ENCODE assay signal across 8 mouse cellular contexts in genomic region chr7:108934836-108935235, GRCm38 (mm10). TPM values are rescaled to one million over a fixed set of nuclear protein-coding genes. Genes with fewer than 3 reads are reported as not detected.
DNase-seq lines count a peak whose midpoint lies in the region; ATAC-seq and TF ChIP-seq lines count a peak whose summit lies in the region.

No protein-coding gene starts in this region.

- no peak for TF ChIP-seq CTCF in cortical plate, adult 2 months (IDR thresholded peaks at IDR 0.05; ENCODE audit: extremely low read depth, insufficient read depth, low read length)

- ATAC-seq in intestine, embryonic 15.5 days = 0 out of 2 replicates have a peak, but pooled peaks have one; percentile 8

- H3K27me3 ChIP-seq in intestine, embryonic 15.5 days (replicated peaks) = no peaks in the 10 kb centered on the region
- H3K27me3 ChIP-seq in midbrain, embryonic 10.5 days (ENCODE audit: low read depth, poor library complexity, severe bottlenecking) = no peaks in the 10 kb centered on the region

- peak overlapping the region; percentile 91 for H3K4me3 ChIP-seq in cortical plate, adult 2 months (ENCODE audit: insufficient read depth, low read length)
- peak overlapping the region; percentile 100 for H3K4me3 ChIP-seq in intestine, embryonic 15.5 days (replicated peaks)
- H3K4me3 ChIP-seq in midbrain, embryonic 10.5 days = peak overlapping the region; percentile 99

- H3K4me2 ChIP-seq in intestine, embryonic 15.5 days (replicated peaks) = peak overlapping the region; percentile 74

- H3K36me3 ChIP-seq in intestine, embryonic 15.5 days = peaks cover 23% of the 10 kb centered on the region
- H3K36me3 ChIP-seq in midbrain, embryonic 10.5 days = peaks cover 44% of the 10 kb centered on the region

- H3K4me1 ChIP-seq in cortical plate, adult 2 months (ENCODE audit: control insufficient read depth, insufficient read depth, low read length) = peaks cover 5% of the 10 kb centered on the region
- peaks cover 8% of the 10 kb centered on the region for H3K4me1 ChIP-seq in intestine, embryonic 15.5 days (replicated peaks)
- H3K4me1 ChIP-seq in midbrain, embryonic 10.5 days = peaks cover 14% of the 10 kb centered on the region

- WGBS in intestine, embryonic 15.5 days = 3% methylated on average over 8 of the region's 8 CpGs
- WGBS in midbrain, embryonic 10.5 days = 11% methylated on average over 8 of the region's 8 CpGs

- H3K9ac ChIP-seq in intestine, embryonic 15.5 days = peak overlapping the region; percentile 97

- H3K27ac ChIP-seq in cortical plate, adult 2 months (ENCODE audit: insufficient read depth, low read length) = 0 out of 2 replicates have a peak overlapping the region, but pooled peaks have one; percentile 42
- H3K27ac ChIP-seq in intestine, embryonic 15.5 days = no peak overlapping the region
- H3K27ac ChIP-seq in midbrain, embryonic 10.5 days (replicated peaks) = peak overlapping the region; percentile 96

- no peak for TF ChIP-seq POLR2A in cortical plate, adult 2 months (IDR thresholded peaks at IDR 0.05; ENCODE audit: extremely low read depth, insufficient read depth, low read length)

- H3K9me3 ChIP-seq in intestine, embryonic 15.5 days = no peaks in the 10 kb centered on the region
- H3K9me3 ChIP-seq in midbrain, embryonic 10.5 days (replicated peaks) = no peaks in the 10 kb centered on the region

- peak; percentile 8 for DNase-seq in kidney, adult 18-20 months
- DNase-seq in kidney, adult 11 months = no peak
- DNase-seq in midbrain, embryonic 10.5 days (ENCODE audit: low spot score) = no peak
- DNase-seq in left cerebral cortex, adult 9 months (ENCODE audit: low spot score in 2 of 2) = no peak
- DNase-seq in right cerebral cortex, postnatal 14 days = no peak
- DNase-seq in adrenal gland, adult 8-10 months = no peak

RNA-seq across cellular contexts. Expression of gene Eif3f, which starts 0.6 kb away (rescaled TPM):
- 91.9 and 95.0 TPM in 2 replicates for polyA plus RNA-seq in cortical plate, adult 2 months (2012; rRNA removed)
- 76.7 and 85.0 TPM in 2 replicates for polyA plus RNA-seq in intestine, embryonic 15.5 days (2015; fragmentation: Nextera tagmentation; extraction: Ambion mirVana)
- polyA plus RNA-seq in midbrain, embryonic 10.5 days (2016; fragmentation: Nextera tagmentation; extraction: Ambion mirVana) = 75.4 and 76.0 TPM in 2 replicates
- 100 to 1,000 TPM; 133 to 158 (median 151) TPM for total RNA-seq in adrenal gland, adult 8-10 months (2022)

RNA-seq across cellular contexts. Expression of gene Nlrp10, which starts 4.9 kb away (rescaled TPM):
- 0.04 and 0.06 TPM in 2 replicates for polyA plus RNA-seq in cortical plate, adult 2 months (2012; rRNA removed)
- polyA plus RNA-seq in intestine, embryonic 15.5 days (2015; fragmentation: Nextera tagmentation; extraction: Ambion mirVana) = 0.08 TPM in 2 replicates
- polyA plus RNA-seq in midbrain, embryonic 10.5 days (2016; fragmentation: Nextera tagmentation; extraction: Ambion mirVana) = not detected in 2 replicates
- total RNA-seq in adrenal gland, adult 8-10 months (2022) = under 1 TPM; 0.09 to 0.38 (median 0.24) TPM

RNA-seq across cellular contexts. Expression of gene Tub, which starts 15.3 kb away (rescaled TPM):
- polyA plus RNA-seq in cortical plate, adult 2 months (2012; rRNA removed) = 161 and 176 TPM in 2 replicates
- 3.0 TPM in 2 replicates for polyA plus RNA-seq in intestine, embryonic 15.5 days (2015; fragmentation: Nextera tagmentation; extraction: Ambion mirVana)
- 5.4 and 8.9 TPM in 2 replicates for polyA plus RNA-seq in midbrain, embryonic 10.5 days (2016; fragmentation: Nextera tagmentation; extraction: Ambion mirVana)
- total RNA-seq in adrenal gland, adult 8-10 months (2022) = 10 to 100 TPM; 36.0 to 70.2 (median 52.9) TPM

RNA-seq across cellular contexts. Expression of gene Olfr519, which starts 40.6 kb away (rescaled TPM):
- not detected in 2 replicates for polyA plus RNA-seq in cortical plate, adult 2 months (2012; rRNA removed)
- not detected in 2 replicates for polyA plus RNA-seq in intestine, embryonic 15.5 days (2015; fragmentation: Nextera tagmentation; extraction: Ambion mirVana)
- not detected in 2 replicates for polyA plus RNA-seq in midbrain, embryonic 10.5 days (2016; fragmentation: Nextera tagmentation; extraction: Ambion mirVana)
- not detected for total RNA-seq in adrenal gland, adult 8-10 months (2022)

RNA-seq across cellular contexts. Expression of gene Olfr518, which starts 50.0 kb away (rescaled TPM):
- not detected in 2 replicates for polyA plus RNA-seq in cortical plate, adult 2 months (2012; rRNA removed)
- polyA plus RNA-seq in intestine, embryonic 15.5 days (2015; fragmentation: Nextera tagmentation; extraction: Ambion mirVana) = not detected in 2 replicates
- not detected in 2 replicates for polyA plus RNA-seq in midbrain, embryonic 10.5 days (2016; fragmentation: Nextera tagmentation; extraction: Ambion mirVana)
- total RNA-seq in adrenal gland, adult 8-10 months (2022) = not detected

Comparison
In these comparisons a context has a peak if more than half of its experiments do, and no peak if none do; other contexts are left out.
1. RNA of gene Tub, which starts 15.3 kb away (polyA plus RNA-seq): 161 to 176 TPM in cortical plate, adult 2 months; 5.4 to 8.9 TPM in midbrain, embryonic 10.5 days and 3.0 TPM in intestine, embryonic 15.5 days; every median in the first group is over 10 times any median in the second.
2. Peak in every context shown above with its lines, with median percentiles within 50 percentile points of each other: H3K4me3 ChIP-seq.